Mouse (Mus musculus): Measurements from ENCODE around the gene Col25a1.

The Col25a1 gene

DNA sequence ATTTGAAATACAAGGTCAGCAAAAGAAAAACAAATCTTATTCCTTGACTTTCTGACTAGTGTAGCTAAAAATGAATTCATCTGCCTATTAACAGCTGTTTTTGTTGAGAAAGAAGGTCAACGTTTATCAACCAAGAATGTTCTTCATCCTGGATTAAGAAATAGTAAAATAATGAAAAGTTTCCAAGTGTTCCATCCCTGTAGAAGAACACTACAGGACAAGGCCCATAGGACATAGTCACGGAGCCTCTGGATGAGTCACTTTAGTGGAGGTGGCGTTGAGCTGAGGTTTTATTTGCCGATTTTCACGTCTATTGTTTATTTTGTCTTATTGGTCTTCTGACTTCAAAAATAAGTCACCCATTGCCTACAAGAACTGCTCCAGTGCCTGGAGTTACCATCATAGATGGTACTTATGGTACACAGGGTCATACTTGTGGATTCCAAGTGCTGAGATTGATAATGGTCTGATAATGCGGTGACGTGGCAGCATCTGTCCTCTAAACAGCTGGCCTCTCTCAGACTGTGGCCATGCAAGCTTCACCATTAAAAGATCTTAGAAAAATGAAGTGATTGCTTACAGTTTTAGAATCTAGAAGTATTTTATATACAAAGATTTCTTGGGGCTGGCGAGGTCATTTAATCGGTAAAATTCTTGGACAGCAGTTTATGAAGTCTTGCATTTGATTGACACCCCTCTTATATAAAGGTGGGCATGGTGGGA is 198.7 kb downstream of the Col25a1 start:
- no peak for DNase-seq

DNA sequence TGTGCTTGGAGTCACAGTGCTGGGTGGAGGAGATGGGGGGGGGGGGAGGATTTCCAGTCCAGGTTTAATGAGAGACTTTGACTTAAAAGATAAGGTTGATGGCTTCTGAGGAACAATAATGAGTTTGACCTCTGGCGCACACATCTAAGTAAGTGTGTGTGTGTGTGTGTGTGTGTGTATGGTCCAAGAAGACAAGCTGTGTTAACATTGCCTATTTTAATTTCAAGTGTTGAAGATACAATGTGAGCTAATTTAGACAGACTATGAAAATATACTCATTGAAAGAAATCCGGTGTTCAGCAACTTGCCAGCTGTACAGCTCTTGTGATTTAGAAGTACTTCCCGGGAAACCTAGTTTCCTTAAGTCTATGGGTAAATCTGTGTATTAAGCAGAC is 199.3 kb downstream of the Col25a1 start:
- no peak for DNase-seq

DNA sequence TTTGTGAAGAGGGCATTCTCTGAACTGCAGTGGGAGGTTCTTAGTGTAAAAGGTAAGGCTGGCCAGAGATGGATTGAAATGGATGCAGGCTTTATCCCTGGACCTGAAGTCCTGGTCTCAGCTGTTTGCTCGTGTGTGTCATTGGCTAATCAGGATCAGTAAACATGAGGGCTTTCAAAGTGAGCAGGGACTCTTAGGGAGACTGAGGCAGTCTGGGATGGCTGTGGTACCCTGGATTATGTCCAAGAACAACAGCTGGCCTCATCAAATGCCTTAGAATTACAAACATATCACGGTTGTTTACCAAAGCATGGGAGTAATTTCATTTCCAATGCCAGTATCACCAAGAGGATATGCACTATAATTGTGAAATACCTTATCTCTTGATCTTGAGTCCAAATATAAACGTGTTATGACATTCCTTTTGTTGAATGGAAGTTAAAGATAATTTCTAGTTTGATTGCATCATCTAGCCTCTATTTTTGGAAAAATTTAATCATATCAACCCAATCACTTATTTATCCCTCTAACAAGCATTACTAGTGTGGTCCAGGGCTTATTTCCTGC is 201.1 kb downstream of the Col25a1 start:
- DNase-seq = no peak

DNA sequence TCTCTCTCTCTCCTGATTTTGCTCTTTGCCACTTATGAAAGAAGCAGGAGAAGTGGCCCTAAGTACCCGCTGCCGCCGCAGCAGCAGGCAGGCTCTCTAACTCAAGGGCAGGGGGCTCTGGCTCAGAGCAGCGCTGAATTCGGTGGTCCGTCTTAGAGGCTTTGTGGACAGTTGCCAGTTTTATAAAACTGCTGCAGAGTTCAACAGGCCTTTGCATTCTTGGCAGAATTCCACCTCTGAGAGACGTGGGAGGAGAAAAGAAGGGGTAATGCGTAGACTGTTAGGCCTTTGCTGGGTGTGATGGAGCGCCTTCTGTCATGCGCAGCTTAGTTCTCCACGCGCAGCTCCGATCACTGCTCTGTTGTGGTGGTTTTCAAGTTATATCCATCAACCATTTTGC is 206.6 kb downstream of the Col25a1 start:
- DNase-seq = no peak

DNA sequence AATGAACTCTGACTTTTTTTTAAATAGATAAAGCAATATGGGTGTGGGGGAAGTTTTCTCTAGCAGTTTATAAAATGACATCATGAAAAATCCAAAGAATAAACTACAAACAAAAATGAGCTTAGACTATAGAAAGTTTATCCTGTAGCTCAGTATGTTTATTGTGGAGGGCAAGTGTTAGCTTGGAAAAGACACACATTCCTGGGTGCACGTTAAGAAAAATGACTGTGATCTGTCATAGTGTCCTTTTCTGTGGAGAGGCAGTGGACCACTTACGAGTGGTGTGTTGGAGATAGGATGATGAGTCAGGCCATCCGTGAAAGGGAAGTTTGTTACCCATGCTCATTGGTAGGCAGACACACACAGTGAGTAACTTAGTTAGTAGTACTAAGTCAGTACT is 207.1 kb downstream of the Col25a1 start:
- no peak for DNase-seq

DNA sequence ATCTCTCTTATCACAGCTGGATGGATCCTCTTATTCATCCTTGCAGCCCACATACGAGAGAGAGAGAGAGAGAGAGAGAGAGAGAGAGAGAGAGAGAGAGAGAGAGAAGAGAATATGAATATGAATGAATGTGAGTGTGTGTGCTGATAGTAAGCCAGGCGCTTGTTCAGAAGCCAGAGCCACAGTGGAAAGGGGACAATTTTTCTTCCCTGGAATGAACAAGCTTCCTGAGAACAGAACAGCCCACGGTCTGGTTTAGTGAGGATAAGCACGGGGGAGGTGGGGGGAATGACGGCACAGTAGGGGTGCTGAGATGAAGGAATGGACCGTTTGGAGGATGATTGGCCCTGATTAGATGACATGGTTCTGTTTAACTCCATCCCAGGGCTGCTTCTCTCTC is 218.9 kb downstream of the Col25a1 start:
- DNase-seq = no peak

DNA sequence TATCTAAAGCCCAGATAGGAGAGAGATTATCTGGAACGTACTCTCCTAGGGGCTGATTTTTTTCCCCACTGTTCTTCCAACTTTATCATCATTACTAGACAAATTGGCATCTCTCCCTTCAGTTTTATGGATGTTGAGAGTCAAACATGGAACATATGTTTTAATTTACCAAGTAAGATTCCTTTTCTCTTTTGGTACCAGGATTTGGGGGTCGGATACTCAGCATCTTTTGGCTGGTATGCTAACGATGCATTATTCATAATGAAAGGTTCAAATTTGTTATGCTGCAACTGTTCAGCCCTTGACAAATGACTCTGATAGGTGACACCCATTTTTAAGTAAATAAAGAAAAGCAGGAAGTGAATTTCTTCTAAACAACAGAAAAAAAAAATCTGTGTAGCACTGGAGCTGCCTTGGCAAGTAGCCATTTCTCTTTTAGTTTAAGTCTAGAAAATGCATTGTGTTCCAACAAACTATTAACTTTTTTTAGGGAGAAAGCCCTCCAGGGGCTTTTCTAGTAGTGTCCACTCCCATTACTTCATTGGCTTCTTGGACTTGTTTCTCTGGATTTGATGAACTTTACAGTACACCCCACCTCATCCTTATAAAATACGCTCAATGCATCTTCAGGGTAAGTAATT is 223.2 kb downstream of the Col25a1 start:
- no peak for DNase-seq

DNA sequence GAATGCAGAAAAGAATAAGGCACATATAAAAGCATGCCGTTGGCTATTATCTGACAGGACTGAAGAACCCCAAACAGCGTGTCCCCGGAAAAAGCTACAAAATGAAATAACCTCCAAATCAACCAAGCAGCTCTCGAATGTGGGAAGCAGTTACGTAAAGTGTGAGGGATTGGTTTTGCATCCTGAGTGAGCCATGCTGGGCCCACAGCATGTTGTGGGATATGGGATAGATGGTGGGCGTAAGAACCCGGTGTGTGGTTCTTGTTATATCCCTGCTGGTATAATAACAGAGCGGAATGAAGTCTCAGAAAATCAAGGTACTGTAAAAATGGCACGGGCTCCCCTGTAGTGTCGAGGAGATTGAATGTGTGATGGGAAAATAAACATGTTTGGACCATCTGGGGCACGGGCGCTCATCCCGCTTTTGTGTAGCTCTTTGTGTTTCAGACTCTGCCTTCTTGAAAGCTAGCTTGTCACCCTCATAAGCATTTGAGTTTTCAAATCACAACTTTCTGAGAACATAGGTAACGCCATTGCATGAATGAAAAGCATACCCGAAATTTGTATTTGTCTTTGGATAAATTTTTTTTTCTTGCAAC is 225.4 kb downstream of the Col25a1 start:
- no peak for DNase-seq

DNA sequence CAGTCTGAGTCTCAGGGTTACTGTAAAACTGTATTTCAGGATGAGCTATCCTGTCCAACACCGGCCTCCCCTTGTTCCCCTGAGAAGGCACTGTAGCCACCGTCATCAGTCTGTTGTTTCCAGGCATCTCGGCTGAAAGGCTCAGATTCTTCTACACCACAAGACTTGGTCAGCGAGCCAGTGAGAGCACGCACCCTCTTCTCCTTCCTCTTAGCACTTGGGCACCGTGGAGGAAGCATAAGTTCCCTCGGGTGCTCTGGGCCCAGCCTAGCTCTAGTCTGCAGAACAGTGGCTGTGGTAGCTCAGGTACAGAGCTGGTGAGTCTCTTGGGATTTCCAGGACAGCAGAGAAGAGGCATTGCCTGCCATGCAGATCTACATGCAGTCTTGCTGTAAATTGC is 229.5 kb downstream of the Col25a1 start:
- DNase-seq = no peak

DNA sequence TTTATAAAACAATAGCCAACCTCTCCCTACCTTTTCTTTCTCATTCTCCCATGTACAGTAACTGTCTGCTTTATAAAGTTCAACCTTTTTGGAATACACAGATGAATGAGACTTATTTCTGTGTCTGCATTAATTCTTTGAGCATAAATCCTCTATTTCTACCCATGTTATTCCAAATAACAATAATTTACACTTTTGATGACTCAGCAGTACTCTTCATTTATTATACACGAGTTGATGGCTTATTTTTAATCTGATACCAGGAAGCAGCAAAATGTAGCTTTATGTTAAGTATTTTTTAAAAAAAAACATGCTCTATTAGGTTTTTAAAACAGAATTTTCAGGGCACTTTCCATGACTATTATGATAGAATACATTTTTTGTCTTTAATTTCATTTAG is 230.6 kb downstream of the Col25a1 start:
- no peak for DNase-seq

DNA sequence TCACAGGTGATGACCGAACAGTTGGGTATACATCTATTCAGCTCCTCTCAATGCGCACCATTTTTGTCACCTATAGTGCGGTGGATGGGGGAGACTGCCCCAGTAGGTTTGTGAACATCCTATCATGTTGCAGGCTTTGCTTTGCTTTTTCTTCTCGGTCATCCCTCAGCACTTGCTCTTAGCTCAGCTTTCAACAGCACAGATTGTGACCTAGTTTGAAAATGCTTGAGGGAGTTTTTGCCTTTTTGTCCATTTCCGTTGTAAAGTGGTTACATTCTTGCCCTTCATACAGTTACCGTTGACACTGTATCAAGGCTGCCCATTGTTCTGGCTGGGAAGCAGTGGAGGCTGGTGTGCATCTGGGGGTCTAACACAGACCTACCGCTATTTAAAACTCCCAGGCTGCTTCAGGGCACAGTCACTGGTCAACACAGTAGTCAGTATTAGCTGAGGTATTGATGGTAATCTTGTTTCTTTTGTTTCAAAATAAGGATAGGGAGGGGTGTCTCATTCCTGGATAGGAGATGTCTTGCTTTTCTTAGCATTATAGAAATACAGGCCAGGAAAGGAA is 231.6 kb downstream of the Col25a1 start:
- no peak for DNase-seq

DNA sequence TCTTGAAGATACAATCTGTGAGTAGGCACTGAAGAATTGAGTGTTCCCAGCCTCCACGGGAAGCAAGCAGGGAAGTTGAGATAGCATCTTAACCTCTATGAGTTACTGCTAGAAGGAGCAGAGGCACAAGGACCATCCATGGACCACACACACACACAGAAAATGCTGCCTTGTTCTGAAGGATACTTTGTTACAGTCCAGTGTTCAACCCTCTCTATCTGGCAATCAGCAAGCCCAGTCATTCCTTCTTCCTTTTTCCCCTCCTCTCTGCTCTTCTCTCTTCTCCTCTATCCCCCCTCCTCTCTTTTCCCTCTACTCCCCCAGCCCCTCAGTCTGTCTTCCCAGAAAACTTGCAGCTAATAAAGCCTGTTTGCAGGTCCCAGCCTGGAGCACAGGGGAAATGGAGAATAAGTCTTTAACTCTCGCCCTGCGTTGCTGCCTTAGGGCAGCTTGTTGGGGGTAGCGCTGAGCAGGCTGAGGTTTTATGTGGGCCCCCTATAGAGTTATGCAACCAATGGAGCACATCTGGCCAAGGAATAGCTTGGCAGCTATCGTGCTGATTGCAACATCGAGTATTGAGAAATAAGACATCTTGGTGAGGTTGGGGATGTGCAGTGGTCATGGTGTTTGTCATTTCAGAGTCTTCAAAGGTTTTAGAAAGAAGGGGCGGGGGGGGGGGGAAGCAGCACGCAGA is 235.8 kb downstream of the Col25a1 start:
- DNase-seq = no peak

DNA sequence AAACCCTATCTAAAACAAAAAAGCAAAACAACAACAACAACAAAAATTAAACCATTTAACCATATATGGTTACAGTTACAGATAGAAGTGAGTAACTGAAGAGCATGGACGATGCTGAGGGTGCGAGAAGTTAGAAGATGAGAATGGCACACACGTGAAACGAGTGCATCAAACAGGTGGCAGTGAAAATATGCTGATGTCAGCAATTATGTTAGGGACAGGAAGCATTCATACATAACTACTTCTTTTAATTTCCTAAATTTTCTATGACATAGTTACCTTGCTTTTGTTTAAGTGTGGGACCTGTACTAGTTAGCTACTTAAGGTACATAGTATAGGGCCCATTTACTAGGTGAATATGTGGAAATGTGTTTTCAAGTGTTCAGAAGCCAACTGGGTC is 237.1 kb downstream of the Col25a1 start:
- no peak for DNase-seq

DNA sequence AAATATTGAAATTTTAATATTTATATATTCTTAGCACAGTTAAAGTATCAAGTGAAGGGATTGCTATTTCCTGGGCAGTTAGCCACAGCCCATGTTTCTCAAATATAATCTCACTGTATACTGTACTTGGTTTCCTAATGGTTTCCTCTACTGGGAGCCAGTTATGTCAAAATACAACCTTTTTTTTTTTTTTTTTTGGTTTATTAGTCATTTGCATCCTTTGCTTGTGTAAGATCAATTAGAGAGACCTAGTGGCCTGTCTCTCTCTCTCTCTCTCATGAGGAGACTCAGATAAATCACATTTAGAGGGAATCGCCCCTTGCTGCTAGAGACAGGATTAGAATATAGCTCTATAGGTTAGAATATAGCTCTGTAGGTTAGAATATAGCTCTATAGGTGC is 237.8 kb downstream of the Col25a1 start:
- DNase-seq = no peak

DNA sequence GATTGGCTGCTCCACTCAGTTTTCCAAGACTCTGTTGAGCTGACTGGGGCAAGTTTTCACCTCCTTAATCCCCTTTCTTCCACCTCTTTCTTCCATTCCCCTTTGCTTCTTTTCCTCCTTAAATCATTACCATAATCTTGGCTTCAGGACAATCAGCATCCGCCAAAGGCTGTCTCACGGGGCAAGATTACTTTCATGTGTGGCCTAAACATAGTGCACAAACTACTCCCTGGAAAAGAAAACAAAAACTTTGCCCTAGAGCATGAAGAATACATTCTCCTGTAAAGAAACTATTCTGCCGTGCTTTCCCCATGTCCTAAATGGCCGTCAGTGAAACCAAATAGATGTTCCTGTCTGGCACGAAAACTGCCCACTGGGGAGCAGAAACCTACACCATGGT is 238.9 kb downstream of the Col25a1 start:
- DNase-seq = no peak

DNA sequence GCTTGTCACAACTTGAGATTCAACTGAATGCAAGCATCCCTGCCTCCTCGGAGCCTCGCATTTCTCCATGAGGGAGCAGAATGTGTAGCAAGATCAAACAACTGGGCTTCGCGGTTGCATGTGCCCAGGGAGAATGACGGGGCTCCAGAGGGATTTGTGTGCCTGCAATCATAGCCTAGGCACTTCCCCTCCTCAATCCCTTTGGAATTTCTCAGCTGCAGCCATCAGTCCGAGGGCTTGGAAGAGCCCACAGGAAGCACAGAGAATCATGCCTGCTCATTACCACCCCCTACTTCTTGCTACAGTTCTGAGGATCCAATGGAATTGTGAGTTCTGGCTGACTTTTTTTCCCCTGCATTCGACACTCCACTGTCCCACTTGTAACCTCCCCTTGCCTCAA is 241.8 kb downstream of the Col25a1 start:
- no peak for DNase-seq

DNA sequence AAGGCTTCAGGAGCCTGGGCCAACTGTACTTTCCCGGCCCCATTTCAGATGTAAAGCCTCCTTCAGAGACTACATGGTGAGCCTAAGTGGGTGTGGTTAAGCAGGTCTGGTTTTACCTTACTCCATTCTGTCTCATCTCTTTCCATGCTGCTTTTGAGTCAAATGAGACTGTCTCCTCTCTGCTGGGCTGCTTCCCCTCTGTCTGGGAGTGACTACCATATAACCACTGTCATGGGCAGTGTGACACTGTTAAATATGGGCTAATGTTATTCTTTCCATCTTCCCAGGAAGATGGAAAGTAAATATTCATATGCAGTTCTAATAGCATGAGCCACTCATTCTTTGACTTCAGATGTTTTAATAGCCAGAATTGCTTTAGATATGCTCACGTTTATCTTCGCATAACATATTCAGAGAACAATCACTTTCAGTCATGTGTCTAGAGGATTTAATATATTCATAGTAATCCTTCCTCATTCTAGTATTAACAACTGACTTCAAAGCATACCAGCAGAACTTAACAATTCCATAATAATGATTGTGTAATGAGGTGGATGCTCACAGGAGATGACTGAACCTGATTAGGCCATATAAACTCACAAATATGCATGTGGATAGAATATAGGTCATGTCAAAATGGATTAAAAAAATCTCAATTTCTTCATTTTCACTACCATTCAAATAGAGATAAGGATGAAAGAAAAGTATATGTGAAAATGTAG is 243.5 kb downstream of the Col25a1 start:
- no peak for DNase-seq

DNA sequence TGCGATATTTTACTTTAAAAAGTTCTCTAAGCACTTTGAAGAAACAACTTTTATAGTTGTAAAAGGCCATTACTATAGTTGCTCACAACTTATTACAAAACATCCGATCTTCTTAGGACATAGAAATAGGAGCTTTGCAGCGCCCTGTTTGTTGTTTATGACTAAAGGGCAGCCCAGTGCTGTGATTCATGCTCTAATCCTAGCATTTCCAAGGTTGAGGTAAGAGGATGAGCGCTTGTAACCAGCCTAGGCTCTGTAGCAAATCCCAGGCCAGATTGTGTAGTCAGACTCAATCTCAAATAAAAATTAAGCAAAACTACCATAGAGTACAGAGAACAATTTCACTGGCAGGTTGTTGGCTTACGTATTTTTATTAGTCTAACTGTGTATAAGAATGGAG is 246.5 kb downstream of the Col25a1 start:
- DNase-seq = no peak

DNA sequence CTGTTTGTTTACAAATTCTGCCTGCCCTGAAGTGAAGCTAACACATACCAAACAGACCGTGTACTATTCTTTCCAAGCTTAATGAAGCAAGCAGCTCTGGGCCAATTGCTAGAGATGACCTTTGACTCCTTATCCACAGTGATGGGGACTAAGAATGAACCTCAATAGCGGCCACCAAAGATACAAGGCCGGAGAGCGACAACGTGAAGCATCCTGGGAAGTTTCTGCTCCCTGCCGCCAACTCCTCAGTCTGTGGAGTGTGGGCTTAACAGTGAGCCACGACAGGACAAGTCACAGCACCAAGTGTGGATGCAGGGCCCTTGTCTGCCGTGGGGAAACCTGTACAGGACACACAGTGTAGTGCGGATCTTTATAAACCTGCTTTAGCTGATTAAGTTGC is 247.3 kb downstream of the Col25a1 start:
- no peak for DNase-seq

DNA sequence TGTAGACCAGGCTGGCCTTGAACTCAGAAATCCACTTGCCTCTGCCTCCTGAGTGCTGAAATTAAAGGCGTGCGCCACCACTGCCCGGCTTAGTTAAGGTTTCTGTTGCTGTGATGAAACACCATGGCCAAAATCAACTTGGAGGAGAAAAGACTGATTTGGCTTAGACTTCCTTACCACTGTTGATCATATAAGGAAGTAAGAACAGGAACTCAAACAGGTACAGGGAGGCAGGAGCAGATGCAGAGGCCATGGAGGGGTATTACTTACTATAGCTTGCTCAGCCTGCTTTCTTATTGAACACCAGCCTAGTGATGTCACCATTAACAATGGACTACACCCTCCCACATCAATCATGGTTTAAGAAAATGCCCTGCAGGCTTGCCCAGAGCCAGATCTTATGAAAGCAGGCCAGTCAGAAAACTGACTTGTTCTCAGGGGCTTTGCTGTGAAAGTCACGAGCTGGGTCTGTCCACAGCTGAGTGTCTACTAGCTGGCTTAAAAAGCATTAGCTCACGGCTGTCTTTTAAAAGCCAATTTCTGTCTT is 249.1 kb downstream of the Col25a1 start:
- DNase-seq = no peak

DNA sequence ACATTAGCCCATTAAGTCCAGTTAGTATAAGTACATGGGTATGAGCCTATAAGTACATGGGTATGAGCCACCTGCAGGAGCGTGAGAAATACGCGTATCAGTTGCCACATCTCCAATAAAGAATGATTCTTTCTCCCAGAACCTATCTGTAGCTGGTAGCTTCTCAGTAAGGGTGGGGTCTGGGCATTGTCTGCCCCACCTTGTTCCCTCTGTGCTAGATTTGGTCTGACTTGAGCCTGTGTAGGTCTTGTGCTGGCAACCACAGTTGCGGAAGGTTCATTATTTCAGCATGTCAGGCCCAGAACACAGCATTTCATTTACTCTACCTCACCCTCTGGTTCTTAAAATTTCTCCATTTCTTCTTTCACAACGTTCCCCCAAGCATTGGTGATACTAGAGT is 250.4 kb downstream of the Col25a1 start:
- DNase-seq = no peak

DNA sequence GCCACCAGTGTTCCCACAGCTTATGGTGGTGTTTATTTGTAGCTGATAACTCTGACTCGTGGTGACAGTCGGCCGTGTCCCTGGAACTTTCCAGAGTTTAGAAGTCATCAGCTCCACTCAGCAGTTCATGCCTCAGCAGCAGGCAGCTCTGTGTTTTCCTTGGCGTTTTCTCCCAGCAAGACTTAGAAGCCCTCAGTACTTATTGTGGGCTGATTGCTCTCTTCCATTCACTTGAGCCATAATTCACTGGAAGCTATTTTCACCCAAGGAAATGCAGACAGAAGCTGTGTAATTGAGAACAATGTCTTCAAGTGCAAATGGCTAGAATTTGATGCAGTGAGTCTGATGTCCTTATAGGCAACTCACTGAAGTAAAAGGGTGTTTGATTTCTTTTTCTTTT is 254.6 kb downstream of the Col25a1 start:
- DNase-seq = no peak

All from cerebellum, adult 11 months (tissue).